Mouse (Mus musculus) liver, embryonic 14.5 days (tissue): ENCODE data around the gene Ell. TPM values are rescaled to one million over a fixed set of nuclear protein-coding genes. Genes with fewer than 3 reads are reported as not detected.
"Not testable (repeated sequence)": the region's sequence is repeated elsewhere in the genome, so short reads cannot be mapped to it uniquely, and the experiment has no call there.

Experiments
- ATAC-seq: fragments of 200-750 bp; cut with Nextera tagmentation; 2 replicates; pipeline ENCODE4 v1.8.0; 2017; ENCODE audit warnings: moderate number of reproducible peaks, mild to moderate bottlenecking, moderate library complexity; ENCODE audit not compliant: insufficient read depth
- DNase-seq, 3 experiments: peaks; one replicate each; pipeline ENCODE4 v3.0.0-alpha.2; 2012 to 2013; ENCODE audit warnings: low read depth in 3 of 3, low spot score in 3 of 3
- H3K27ac ChIP-seq: fragments of 300-500 bp; sonication (generic); 2 replicates; pipeline ENCODE4 v1.5.1; 2014; ENCODE audit warnings: moderate library complexity, mild to moderate bottlenecking, control low read depth, inconsistent platforms
- H3K27me3 ChIP-seq: fragments of 300-500 bp; sonication (generic); 2 replicates; pipeline ENCODE4 v1.6.1; 2014; ENCODE audit warnings: mild to moderate bottlenecking, low read length, moderate library complexity; ENCODE audit not compliant: control insufficient read depth, insufficient read depth
- H3K36me3 ChIP-seq: fragments of 300-500 bp; sonication (generic); replicated peaks from 2 replicates; pipeline ENCODE4 v1.6.1; 2014; ENCODE audit warnings: low read depth; ENCODE audit not compliant: control insufficient read depth, insufficient read depth
- H3K4me1 ChIP-seq, 2 experiments: fragments of 200-500 bp in 1 of 2; fragments of 300-500 bp in 1 of 2; sonication (generic) in 1 of 2; replicated peaks; 2 replicates each; pipeline ENCODE4 v1.6.1; 2012 to 2014; ENCODE audit warnings: antibody characterized with exemption in 1 of 2, inconsistent platforms in 1 of 2, low read length in 1 of 2; ENCODE audit not compliant: control insufficient read depth in 2 of 2, insufficient read depth in 2 of 2
- H3K4me2 ChIP-seq: fragments of 300-500 bp; sonication (generic); 2 replicates; pipeline ENCODE4 v1.6.1; 2014; ENCODE audit warnings: low read depth, mild to moderate bottlenecking, control low read depth, moderate library complexity
- H3K4me3 ChIP-seq, 2 experiments: fragments of 200-500 bp in 1 of 2; fragments of 300-500 bp in 1 of 2; sonication (generic) in 1 of 2; 2 replicates each; pipeline ENCODE4 v1.5.1; 2012 to 2014; ENCODE audit warnings: low read depth in 2 of 2, low read length in 2 of 2, mild to moderate bottlenecking in 2 of 2, control low read depth in 1 of 2, inconsistent platforms in 1 of 2, moderate library complexity in 1 of 2; ENCODE audit not compliant: insufficient read depth in 1 of 2
- H3K9ac ChIP-seq: fragments of 300-500 bp; sonication (generic); replicated peaks from 2 replicates; pipeline ENCODE4 v1.6.1; 2014; ENCODE audit warnings: mild to moderate bottlenecking, control low read depth, moderate library complexity
- H3K9me3 ChIP-seq: fragments of 300-500 bp; sonication (generic); 2 replicates; pipeline ENCODE4 v1.6.1; 2016; ENCODE audit warnings: low read length, mixed read lengths; ENCODE audit not compliant: control insufficient read depth
- CTCF ChIP-seq: IDR thresholded peaks from 2 replicates; pipeline ENCODE4 v1.5.1; 2016; ENCODE audit warnings: antibody characterized with exemption, low read depth, control low read depth
- EP300 ChIP-seq: IDR thresholded peaks from 2 replicates; pipeline ENCODE4 v1.6.1; 2016; ENCODE audit warnings: antibody characterized with exemption, low read depth
- WGBS: fragments of 180-500 bp; shearing (Covaris S2); extraction: QIAGEN DNeasy Blood & Tissue Kit; methylation state at CpG from one replicate; pipeline ENCODE4 v1.1.7; 2014; ENCODE audit not compliant: insufficient replicate concordance; 5-methylcytosine and 5-hydroxymethylcytosine counted together
- polyA plus RNA-seq, 2 experiments: library from polyadenylated mRNA; depleted of rRNA in 1 of 2; stranded (reverse) in 1 of 2; unstranded in 1 of 2; fragments of >200 nt; fragmentation: Nextera tagmentation in 1 of 2; extraction: Ambion mirVana in 1 of 2; gene quantifications; 2 replicates each; pipeline versions ENCODE4 v1.2.1 to v1.2.3; 2012 to 2014

Ell gene
- polyA plus RNA-seq, 2 experiments = 7.7 to 8.9 TPM

DNA sequence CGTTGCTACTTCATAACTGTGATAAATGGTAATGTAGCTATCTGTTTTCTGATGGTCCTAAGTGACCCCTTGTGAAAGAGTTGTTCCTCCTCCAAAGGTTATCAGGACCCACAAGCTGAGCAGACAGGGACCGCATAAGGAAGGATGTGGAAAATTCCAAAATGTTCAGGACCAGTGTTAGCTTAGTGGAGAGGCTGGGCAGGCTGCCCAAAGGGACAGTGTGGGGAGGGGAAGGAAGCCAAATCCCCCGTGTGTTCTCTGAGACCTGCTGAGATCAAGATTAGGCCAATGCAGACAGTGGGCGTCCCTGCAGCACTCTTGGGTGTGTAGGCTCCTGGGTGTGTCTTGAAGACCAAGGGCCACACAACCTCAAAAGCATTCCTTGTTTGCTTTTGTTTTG lies 35.7 kb downstream of the Ell start:
- Histone ChIP-seq H3K36me3 (peaks cover 4% of the 10 kb centered on the region; the same call in 1 of the 2 replicates), H3K9ac (no peak overlapping the region), H3K4me2 (no peak overlapping the region), H3K27me3 (no peaks in the 10 kb centered on the region), H3K27ac (no peak overlapping the region), H3K9me3 (no peaks in the 10 kb centered on the region), H3K4me3 (no peak overlapping the region), H3K4me1 (peaks cover 0 to 8% of the 10 kb centered on the region in 2 experiments; a peak in 2 of 4 replicates)
- 44% methylated on average over 4 of the region's 4 CpGs for WGBS
- ATAC-seq = no peak
- DNase-seq = no peak
- TF ChIP-seq CTCF (no peak), EP300 (no peak)

- WGBS = 75% methylated on average over 3 of the region's 3 CpGs
- Histone ChIP-seq H3K4me2 (no peak overlapping the region), H3K27me3 (no peaks in the 10 kb centered on the region), H3K9ac (no peak overlapping the region), H3K4me3 (no peak overlapping the region), H3K27ac (no peak overlapping the region), H3K36me3 (peaks cover 20% of the 10 kb centered on the region), H3K4me1 (peaks cover 0 to 8% of the 10 kb centered on the region in 2 experiments; a peak in 2 of 4 replicates), H3K9me3 (no peaks in the 10 kb centered on the region)
- TF ChIP-seq CTCF (no peak), EP300 (no peak)
- ATAC-seq (no peak), DNase-seq (no peak)
Observed at GRCm38 (mm10) chr8:70577207-70577606, 38.0 kb downstream of the Ell start.

GRCm38 (mm10) chr8:70583476-70584387 lies 44.5 kb downstream of the Ell start:
- no peaks in the 10 kb centered on the region for H3K9me3 ChIP-seq
- ATAC-seq (no peak), DNase-seq (no peak)
- H3K27me3 ChIP-seq = no peaks in the 10 kb centered on the region
- no peak overlapping the region for H3K4me3 ChIP-seq
- peaks cover 42% of the 10 kb centered on the region for H3K36me3 ChIP-seq
- no peaks in the 10 kb centered on the region for H3K4me1 ChIP-seq
- no peak for TF ChIP-seq EP300
- TF ChIP-seq CTCF = no peak
- no peak overlapping the region for H3K27ac ChIP-seq
- H3K4me2 ChIP-seq = no peak overlapping the region
- H3K9ac ChIP-seq = no peak overlapping the region
- WGBS = 84% methylated on average over 18 of the region's 18 CpGs

DNA sequence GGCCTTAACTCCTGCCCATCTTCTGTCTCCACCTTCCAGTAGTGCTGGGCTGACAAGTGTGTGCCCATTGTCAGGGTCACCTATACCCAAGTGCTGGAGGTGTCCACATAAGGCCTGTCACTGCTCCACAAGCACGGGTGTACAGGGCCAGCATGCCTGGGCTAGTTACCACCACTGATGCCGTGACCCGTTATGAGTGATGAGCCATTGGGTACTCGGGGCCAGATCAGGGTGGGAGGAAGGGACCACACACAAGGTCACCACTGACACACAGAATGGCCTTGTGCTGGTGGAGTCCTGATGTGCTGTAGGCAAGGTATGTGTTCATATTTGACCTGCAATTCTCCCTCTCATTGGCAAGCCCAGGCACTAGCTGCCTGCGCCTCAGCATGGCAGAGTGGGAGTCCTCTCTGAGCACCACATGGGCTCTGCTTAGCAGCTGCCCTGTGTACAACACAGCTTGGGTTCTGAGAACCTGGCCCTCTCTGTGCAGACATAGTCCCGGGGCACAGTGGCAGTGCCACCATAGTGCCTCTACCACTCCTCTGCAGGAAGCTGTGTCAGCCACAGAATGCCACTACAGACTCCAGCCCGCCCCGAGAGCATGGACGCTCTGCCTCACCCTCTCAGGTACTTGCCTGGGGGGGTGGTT lies 45.5 kb downstream of the Ell start:
- DNase-seq (no peak), ATAC-seq (peak; percentile 6; the same call in 1 of the 2 replicates)
- Histone ChIP-seq H3K27me3 (no peaks in the 10 kb centered on the region), H3K4me2 (no peak overlapping the region), H3K4me3 (no peak overlapping the region), H3K9ac (no peak overlapping the region), H3K36me3 (peaks cover 39% of the 10 kb centered on the region), H3K4me1 (no peaks in the 10 kb centered on the region), H3K27ac (no peak overlapping the region), H3K9me3 (no peaks in the 10 kb centered on the region)
- TF ChIP-seq CTCF = no peak
- no peak for TF ChIP-seq EP300
- 81% methylated on average over 9 of the region's 9 CpGs for WGBS

- no peak for DNase-seq
- TF ChIP-seq CTCF = peak; percentile 87
- no peak for TF ChIP-seq EP300
- 45% methylated on average over 7 of the region's 7 CpGs for WGBS
- Histone ChIP-seq H3K9ac (no peak overlapping the region), H3K36me3 (peaks cover 38% of the 10 kb centered on the region), H3K27me3 (no peaks in the 10 kb centered on the region), H3K9me3 (no peaks in the 10 kb centered on the region), H3K4me3 (no peak overlapping the region), H3K27ac (no peak overlapping the region), H3K4me1 (no peaks in the 10 kb centered on the region), H3K4me2 (no peak overlapping the region)
- ATAC-seq = peak; percentile 33; the same call in 1 of the 2 replicates
Observed at GRCm38 (mm10) chr8:70585258-70585652, 46.0 kb downstream of the Ell start.

DNA sequence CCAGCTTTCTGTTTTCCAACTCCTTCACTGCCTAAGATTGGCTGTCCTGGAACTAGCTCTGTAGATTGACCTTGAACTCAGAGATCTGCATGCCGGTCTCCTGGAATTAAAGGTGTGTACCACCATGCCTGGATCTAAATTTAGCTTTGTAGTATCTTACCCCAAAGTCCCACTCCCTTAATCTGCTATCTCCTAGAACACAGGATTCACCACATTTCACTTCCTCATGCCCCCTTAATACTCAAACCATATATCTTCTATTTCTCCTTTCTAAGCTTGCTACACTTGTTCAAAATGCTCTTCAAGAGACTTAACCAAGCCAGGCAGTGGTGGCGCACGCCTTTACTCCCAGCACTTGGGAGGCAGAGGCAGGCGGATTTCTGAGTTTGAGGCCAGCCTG lies 48.7 kb downstream of the Ell start:
- not testable (repeated sequence) for H3K9ac ChIP-seq, H3K4me3 ChIP-seq, H3K4me2 ChIP-seq, ATAC-seq, H3K9me3 ChIP-seq, H3K27ac ChIP-seq, H3K27me3 ChIP-seq, H3K4me1 ChIP-seq, DNase-seq
- peaks cover 33% of the 10 kb centered on the region for H3K36me3 ChIP-seq
- 73% methylated on average over 4 of the region's 4 CpGs for WGBS
